Mouse (Mus musculus): Measurements from ENCODE around the gene Aatk.

DNA sequence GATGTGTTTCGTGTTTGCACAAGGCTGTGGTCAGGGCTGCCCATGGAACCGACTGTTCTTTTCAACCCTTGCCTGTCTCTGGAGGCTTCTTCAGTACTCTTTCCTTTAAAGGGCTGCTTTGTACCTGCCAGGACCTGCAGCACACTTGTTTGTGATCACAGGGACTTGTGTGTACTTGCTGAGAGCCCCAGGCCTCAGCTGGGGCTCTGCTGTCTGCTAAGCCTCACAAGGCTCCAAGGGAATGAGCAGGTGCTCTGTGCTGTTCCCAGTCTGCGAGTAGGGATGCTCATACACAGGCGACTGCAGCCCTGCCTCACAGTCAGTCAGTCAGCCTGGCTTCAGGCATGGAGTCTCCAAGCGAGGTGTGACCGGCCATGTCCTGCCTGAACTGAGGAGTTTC is 80.7 kb downstream of the Aatk start:
- TF ChIP-seq CTCF (IDR thresholded peaks at IDR 0.05; ENCODE audit: low read depth) = no peak
- no peak for TF ChIP-seq EP300 (IDR thresholded peaks at IDR 0.05; ENCODE audit: low read depth)

All from heart, postnatal 0 days (tissue).